Mouse (Mus musculus) spleen, adult 18-20 months (tissue): ENCODE data around the gene Olfr1457.

Experiments
- DNase-seq, 2 experiments: peaks; one replicate each; pipeline ENCODE4 v3.0.0; 2022; ENCODE audit warnings: mixed read lengths in 2 of 2

The Olfr1457 gene

DNA sequence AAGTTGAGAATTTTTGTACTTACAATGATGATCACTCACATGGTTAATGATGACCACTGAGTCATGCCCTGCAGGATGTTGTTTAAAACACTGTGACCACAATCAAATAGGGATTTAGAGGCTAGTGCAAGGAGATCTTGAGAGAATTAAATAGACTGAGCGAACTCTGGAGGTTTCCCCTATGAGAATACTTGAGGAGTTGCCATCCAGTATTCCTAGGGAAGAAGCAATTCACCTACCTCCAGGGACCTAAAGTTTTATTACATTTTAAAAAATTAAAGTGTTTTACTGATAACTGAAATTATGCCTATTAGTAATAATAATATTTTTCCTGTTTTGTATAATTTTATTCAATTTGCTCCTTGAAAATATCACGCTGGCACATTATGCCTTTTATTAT is at the start of gene Olfr1457:
Olfr1457 (minus strand) TSS at position 101 of the 400 bp plus-strand sequence.
- DNase-seq, result no peak

DNA sequence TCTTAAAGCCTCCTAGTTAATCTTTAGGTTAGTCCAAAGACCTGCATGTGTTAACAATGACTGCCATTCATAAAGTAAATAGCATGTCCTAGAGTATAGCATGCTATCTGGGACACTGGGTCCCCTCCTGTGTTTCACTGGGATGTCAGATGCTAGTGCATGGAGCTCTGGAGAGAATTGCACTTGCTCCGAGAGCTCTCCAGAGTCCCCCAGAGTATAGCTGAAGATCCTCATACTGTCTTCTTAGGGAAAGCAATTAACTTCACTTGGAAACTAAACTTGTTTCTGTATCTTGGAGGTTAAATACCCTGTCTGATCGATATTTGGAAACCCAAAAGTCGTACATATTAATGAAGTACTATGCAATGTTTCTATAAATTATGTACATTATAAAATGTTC is 9.0 kb upstream of the Olfr1457 start, which contains the start of gene Olfr1458:
Olfr1458 (minus strand) TSS at position 101 of the 400 bp plus-strand sequence.
- DNase-seq, result no peak

DNA sequence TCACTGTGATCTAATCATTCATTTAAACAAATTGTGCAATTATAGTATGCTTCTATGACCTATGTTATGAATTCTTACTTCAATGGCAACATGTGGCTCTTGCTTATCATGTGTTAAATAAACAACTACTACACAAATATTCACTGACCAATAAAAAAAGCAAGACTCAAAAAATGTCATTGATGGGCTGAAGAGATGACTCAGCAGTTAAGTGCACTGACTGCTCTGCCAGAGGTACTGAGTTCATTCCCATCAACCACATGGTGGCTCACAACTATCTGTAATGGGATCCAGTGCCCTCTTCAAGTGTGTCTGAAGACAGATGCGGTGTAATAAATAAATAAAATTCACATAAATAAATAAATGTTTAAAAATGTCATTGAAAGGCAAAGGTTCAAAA is 3.8 kb downstream of the Olfr1457 start:
- DNase-seq, result no peak

DNA sequence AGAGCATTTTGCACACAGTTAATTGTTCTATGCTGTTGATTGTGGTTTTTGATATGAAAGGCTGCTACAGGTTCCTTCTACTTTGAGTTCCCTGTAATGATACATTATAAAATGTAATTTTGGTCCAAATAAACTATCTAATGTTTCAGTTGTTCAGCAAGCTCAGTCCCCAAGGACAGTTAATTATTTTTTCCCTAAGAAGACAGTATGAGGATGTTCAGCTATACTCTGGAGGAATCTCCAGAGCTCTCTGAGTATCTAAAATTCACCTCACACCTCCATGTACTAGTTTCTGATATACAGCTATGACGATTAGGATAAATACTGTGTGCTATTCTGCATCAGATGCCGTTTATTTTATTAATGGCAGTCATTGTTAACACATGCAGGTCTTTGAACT is 37.4 kb downstream of the Olfr1457 start, which contains the start of gene Olfr1454:
Olfr1454 (plus strand) TSS at position 301 of the 400 bp plus-strand sequence.
- no peak for DNase-seq
